Mouse (Mus musculus) embryo, embryonic 10 days (tissue): ENCODE results near the gene Ntmt1.

Experiments used
- DNase-seq: peaks from one replicate; pipeline ENCODE4 v3.0.0-alpha.2; 2015; ENCODE audit warnings: low spot score

The Ntmt1 gene

DNA sequence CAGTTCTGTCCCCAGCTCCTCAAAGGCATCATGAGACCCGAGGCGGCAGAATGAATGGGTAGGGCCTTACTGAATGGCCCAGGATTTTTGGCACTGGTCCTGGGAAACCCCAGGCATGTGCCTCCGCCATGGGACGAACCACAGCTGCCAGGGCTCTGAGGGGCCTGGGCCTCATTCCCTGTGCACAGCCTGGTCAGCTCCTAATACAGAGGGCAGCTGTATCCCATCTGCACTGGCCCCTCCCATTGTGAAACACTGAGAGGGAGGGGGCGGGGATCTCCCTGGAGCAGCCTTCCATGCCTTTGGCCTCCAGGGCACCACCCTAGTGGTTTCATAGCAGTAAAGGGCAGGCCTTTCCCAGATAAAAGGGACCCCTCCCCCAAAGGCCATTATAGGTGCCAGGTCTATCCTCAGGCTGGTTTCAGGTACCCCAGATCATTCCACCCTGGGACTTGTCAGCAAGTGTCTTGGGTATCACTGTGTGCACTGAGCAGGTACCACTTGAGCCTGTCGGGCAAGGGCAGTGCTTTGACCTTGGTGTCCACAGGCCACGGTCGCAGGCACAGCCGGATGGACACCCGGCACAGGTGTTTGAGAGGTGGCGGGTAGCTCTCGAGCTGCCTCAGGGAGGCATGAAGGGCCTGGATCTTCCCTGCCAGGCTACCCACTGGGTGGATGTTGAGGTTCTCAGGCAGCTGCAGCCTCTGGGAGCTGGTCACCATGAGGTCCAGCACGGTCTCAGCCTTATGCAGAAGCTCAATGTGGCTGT lies 15.9 kb downstream of the Ntmt1 start:
- DNase-seq = no peak

- DNase-seq = peak; percentile 68
Measured at GRCm38 (mm10) chr2:30826825-30827748, 19.5 kb downstream of the Ntmt1 start.

DNA sequence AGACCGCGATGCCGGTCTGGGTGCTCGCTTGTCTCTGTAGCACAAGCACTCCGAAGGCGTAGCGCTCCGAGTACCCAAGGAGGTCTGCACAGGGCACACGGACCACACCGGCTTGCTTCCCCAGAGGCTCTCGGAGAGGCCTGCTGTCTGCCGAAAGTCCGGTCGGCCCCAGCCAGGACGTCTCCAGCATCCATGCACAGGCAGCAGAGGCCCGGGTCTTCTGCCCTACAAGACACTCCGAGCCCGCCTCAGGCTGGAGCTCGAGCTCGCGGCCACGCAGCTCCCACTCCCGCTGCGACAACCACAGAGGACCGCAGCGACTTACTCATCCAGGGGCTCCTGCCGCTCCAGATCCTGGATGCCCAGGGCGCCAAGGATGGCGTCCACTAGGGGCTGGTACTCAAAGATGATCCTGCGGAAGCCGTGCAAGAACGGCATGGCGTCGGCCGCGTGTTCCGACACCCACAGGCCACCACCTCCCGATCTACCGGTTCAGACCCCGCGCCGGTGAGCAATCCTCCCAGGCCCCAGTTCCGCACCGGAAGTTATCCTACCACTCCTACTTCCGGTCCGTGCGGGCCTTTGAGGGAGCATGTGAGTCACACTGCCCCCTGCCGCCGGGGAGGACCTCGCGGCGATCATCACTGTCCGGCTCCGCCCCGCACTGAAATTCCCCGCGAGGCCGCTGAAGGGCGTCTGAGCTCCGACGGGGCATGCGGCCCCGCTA lies 20.3 kb downstream of the Ntmt1 start:
- peak; percentile 96 for DNase-seq

DNA sequence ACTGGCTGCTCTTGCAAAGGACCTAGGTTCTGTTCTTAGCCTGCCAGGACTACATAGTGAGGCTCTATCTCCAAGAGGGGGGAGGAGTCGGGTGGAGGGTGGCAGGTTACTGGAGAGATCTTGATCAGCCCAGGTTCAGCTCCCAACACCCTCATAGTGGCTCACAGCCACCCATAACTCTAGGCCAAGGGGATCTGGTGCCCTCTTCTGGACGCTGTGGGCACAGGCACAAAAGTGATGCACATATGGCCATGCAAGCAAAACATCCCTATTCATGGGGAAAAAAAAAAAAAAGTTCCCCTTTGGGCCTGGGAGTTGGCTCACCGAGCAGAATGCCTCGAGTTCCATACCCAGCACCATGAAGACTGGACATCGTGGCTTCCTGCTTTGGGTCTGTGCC lies 21.7 kb downstream of the Ntmt1 start:
- DNase-seq = peak; percentile 65

GRCm38 (mm10) chr2:30830283-30830795 lies 22.7 kb downstream of the Ntmt1 start, which contains the start of gene Asb6:
Asb6 (minus strand) TSS chr2:30830333.
- peak; percentile 90 for DNase-seq

DNA sequence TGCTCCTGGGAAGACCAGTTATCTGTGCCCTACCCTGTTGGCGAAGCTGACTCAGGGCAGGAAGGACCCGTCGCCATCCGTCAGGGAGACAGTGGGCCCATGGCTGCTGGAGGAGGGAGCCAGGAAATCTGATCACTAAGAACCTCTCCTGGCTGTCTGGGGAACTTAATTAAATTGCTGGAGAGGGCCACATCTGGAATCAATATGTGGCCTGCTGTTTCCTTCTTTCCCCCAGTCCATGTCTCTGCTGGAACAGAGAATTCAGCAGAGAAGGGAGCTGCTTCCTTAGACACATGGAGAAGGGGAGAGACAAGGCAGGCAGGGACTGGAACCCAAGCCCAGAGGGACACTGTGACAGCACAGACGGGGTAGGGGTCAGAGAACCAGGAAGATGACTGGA lies 26.0 kb downstream of the Ntmt1 start:
- DNase-seq = peak; percentile 74

- DNase-seq = peak; percentile 42
Measured at GRCm38 (mm10) chr2:30834373-30835022, 26.9 kb downstream of the Ntmt1 start, which contains the start of gene Prrx2. Prrx2 (plus strand) TSS chr2:30834972.

DNA sequence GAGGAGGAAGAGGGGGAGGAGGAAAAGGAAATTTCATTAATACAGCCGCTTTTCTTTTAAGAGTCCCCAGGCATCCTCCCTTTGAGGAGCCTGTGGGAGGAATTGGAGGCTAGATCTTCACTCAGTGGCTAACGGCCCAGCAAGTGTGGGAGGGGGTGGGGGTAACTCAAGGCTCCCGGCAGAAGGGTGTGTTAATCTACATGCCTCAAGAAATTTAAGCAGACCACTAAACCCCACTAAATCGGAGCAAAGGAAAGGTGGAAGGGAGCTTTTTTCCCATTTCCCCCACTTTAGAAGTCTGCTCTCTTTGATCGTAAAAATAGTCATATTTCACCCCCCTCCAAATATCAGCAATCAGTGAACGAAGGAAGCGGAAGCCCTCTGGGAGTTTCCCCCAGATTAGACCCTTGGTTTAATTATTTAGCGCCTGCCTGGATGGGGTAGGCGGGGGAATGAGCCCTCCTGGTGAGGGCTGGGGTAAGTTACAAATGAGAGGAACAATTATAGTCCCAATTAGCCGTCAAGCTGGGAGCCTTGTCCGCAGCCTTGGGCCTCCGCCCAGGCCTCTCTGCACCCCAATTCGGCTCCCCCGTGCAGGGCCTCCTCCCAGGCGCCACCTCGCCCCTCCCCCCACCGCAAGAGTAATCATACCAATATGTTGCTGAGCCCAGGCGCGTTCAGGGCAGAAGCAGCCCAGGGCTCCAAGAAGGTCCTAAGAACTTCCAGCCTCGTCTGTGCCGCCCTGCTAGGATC lies 28.8 kb downstream of the Ntmt1 start:
- peak; percentile 37 for DNase-seq

- DNase-seq = no peak
Measured at GRCm38 (mm10) chr2:30842615-30843014, 35.0 kb downstream of the Ntmt1 start.

DNA sequence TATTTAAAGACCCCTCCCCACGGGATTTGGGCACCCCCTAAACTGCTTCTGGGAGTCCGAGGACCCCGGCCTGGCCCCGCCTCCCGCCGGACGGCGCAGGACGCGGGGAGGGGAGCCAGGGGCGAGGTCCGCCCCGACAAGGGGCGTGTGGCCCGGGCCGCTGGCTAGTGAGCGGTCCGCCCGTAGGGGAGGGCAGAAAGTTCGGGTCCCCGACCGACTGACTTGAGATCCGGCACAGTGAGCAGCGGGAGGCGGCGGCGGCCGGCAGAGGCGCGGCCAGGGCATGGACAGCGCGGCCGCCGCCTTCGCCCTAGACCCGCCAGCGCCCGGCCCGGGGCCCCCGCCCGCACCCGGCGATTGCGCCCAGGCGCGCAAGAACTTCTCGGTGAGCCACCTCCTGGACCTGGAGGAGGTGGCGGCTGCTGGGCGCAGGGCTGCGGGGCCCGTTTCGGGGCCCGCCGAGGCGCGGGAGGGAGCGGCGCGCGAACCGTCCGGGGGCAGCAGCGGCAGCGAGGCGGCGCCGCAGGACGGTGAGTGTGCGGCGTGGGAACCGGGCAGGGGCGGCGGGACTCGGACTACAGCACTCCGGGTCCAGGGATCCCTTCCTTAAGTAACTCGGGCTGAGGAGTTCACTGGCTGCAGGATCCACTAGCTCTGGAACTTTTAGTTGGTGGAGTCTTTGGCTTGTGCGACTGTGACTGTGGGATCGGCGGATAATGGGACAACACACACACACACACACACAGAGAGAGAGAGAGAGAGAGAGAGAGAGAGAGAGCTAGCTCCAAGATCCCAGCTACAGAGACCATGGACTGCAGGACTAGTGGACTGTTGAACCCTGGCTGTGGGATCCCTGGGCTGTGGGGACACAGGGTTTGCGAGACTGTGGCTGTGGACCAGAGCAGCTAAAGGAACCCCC lies 37.8 kb downstream of the Ntmt1 start:
- DNase-seq = peak; percentile 55

- peak; percentile 67 for DNase-seq
Measured at GRCm38 (mm10) chr2:30846236-30846635, 38.6 kb downstream of the Ntmt1 start.

DNA sequence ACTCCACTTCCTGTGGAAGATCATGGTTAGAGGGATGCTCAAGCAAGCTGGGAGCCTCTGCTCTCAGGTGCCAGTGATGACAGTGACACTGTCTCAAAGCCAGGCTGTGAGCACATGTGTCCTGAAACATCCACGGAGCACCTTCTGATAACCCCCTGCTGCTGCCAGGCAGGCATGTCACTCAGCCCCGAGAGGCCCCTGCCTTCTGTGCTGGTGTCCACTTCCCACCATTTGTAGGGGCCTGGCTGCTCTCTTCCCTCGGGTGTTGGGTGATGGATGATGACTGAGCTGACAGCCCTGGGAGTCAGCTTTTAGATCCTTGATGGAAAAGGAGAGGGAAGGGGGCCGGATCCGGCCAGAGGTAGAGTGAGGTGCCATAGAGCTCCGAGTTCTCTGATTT lies 39.1 kb downstream of the Ntmt1 start:
- DNase-seq = peak; percentile 63

- DNase-seq = no peak
Measured at GRCm38 (mm10) chr2:30848184-30848583, 40.6 kb downstream of the Ntmt1 start.

DNA sequence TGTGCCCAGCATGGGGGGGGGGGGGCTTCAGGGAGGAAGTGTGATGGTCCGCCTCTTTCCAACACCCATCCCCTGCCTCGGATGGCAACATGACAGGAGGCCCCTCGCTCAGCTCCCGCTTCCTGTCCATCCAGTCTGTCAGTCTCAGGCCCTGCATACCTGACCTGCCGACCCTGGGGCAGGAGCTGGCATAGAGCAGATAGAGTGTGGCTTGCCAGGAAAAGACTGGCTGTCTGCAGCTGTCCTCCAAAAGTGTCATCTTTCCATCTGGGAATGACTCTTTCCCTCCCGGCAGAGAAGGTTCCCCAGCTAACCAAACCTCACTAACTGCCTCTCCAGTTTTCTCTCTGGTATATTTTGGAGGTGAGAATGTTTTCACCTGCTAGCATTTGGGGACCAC lies 43.0 kb downstream of the Ntmt1 start:
- DNase-seq = no peak

DNA sequence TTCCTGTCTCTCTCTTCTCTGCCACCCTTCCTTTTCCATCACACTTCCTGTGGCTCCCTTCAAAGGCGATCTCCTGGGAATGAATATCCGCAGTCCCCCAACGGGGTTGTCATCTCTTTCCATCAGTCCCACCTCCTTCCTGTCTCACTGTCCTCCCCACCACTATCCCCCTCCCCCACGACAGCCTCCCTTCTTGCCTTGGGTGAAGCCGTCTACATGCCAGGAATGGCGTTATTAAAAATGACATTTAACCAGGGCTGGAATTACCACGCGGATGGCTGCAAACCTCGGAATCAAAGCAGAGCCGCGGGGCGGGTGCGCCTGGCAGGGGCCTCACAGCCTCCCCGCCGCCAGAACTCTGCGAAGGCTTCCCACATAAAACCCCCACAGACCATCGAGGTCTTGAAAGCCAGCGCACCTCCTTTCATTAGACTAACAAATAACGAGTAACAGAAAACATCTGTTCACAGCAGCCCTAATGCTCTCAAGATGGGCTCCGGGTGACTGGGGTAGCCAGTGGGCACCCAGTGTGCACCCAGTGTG lies 45.2 kb downstream of the Ntmt1 start:
- DNase-seq = no peak

- DNase-seq = no peak
Measured at GRCm38 (mm10) chr2:30857076-30857475, 49.5 kb downstream of the Ntmt1 start.

- DNase-seq = no peak
Measured at GRCm38 (mm10) chr2:30859782-30860181, 52.2 kb downstream of the Ntmt1 start.

GRCm38 (mm10) chr2:30862081-30862480 lies 54.5 kb downstream of the Ntmt1 start:
- DNase-seq = no peak

DNA sequence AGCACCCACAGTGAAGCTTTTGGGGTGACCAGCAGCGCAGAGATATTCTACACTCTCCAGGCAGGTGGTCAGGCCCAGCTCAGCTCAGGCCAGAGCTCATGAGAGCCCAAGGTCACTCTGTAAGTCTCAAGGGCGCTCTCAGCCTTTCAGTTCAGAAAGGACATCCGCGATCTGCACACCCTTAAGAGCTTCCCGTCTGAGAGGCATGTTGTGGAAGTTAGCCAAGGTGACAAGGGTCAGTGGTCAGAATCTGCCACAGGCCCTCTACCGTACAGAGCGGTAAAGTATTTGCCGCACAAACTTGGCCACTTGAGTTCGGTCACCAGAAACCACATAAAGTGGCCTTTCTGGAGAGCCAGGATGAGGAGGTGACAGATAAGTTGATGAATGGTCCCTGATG lies 55.9 kb downstream of the Ntmt1 start:
- DNase-seq = no peak
